Mouse (Mus musculus) liver, embryonic 12.5 days (tissue): ENCODE results near the gene Ly86. TPM values are rescaled to one million over a fixed set of nuclear protein-coding genes. Genes with fewer than 3 reads are reported as not detected.

Source experiments
- ATAC-seq: fragments of 200-750 bp; cut with Nextera tagmentation; 2 replicates; pipeline ENCODE4 v1.8.0; 2017; ENCODE audit warnings: moderate number of reproducible peaks, mild to moderate bottlenecking, moderate library complexity
- H3K27ac ChIP-seq: fragments of 300-500 bp; sonication (generic); 2 replicates; pipeline ENCODE4 v1.5.1; 2016; ENCODE audit warnings: mild to moderate bottlenecking
- H3K27me3 ChIP-seq: fragments of 300-500 bp; sonication (generic); replicated peaks from 2 replicates; pipeline ENCODE4 v1.6.1; 2016; ENCODE audit warnings: mild to moderate bottlenecking, moderate library complexity
- H3K36me3 ChIP-seq: fragments of 300-500 bp; sonication (generic); 2 replicates; pipeline ENCODE4 v1.6.1; 2016; ENCODE audit warnings: mild to moderate bottlenecking, moderate library complexity
- H3K4me1 ChIP-seq: fragments of 300-500 bp; sonication (generic); 2 replicates; pipeline ENCODE4 v1.6.1; 2016
- H3K4me2 ChIP-seq: fragments of 300-500 bp; sonication (generic); 2 replicates; pipeline ENCODE4 v1.6.1; 2016; ENCODE audit warnings: mild to moderate bottlenecking, moderate library complexity
- H3K4me3 ChIP-seq: fragments of 300-500 bp; sonication (generic); 2 replicates; pipeline ENCODE4 v1.5.1; 2016; ENCODE audit warnings: mild to moderate bottlenecking, moderate library complexity
- H3K9ac ChIP-seq: fragments of 300-500 bp; sonication (generic); 2 replicates; pipeline ENCODE4 v1.6.1; 2016; ENCODE audit warnings: mild to moderate bottlenecking, moderate library complexity
- H3K9me3 ChIP-seq: fragments of 300-500 bp; sonication (generic); replicated peaks from 2 replicates; pipeline ENCODE4 v1.6.1; 2016; ENCODE audit warnings: mild to moderate bottlenecking, moderate library complexity
- WGBS: fragments of 180-500 bp; shearing (Covaris S2); methylation state at CpG from one replicate; pipeline ENCODE4 v1.1.7; 2016; ENCODE audit not compliant: insufficient replicate concordance; 5-methylcytosine and 5-hydroxymethylcytosine counted together
- polyA plus RNA-seq: library from polyadenylated mRNA; unstranded; fragments of >200 nt; fragmentation: Nextera tagmentation; extraction: Ambion mirVana; gene quantifications from 2 replicates; pipeline ENCODE4 v1.2.1, GENCODE M21; 2016

Ly86 gene
- polyA plus RNA-seq, 1 experiment from 2014 or later: 6.3 TPM

DNA sequence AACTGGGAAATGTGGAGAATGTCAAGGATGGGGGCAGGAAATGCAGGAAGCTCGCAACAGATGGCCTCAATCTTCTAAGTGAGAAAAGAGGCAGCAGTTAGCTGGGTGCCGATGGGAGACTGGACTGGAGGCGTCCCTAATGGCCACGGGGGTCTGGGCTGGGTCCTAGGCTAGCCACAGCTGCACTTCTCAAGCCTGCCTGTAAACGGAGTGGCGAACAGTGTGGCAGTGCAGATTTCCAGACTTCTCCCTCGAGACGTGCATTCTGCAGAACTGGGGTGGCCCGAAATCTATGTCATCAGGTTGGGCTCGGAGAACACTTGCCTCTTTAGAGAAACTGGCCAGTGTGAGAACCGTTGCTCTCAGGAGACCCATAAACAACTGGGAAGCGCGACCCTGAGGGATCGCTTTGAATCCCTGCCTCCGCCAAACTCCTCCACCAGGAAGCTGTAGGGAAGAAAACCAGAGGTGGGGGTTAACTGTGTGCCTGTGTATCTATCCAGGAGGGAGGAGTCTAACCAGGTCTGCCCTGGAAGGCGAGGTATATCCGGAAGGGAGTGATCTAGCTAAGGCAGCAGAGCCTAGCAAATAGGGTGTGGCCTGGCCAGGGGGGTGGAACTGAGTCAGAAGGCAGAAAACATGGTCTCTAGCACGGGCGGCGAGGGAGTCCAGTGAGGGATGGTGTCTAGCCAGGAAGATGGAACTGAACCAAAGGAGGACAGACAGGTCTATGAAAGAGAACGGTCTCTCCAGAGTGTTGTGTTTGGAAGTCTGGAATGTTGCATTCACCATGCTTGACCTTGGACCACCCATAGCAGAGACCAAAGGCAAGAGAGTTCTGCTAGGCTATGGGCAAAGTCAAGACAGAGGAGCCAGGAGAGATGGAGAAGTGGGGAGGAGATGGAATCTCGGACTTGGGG, 107.3 kb downstream of the Ly86 start:
- peak overlapping the region; percentile 39; the same call in 1 of the 2 replicates for H3K9ac ChIP-seq
- 6% methylated on average over 22 of the region's 22 CpGs for WGBS
- H3K9me3 ChIP-seq: no peaks in the 10 kb centered on the region
- H3K36me3 ChIP-seq: no peaks in the 10 kb centered on the region
- peak overlapping the region; percentile 66 for H3K27ac ChIP-seq
- peaks cover 56% of the 10 kb centered on the region for H3K4me1 ChIP-seq
- peak overlapping the region; percentile 71 for H3K4me2 ChIP-seq
- peak overlapping the region; percentile 43 for H3K4me3 ChIP-seq
- no peaks in the 10 kb centered on the region for H3K27me3 ChIP-seq
- ATAC-seq: peak; percentile 77

DNA sequence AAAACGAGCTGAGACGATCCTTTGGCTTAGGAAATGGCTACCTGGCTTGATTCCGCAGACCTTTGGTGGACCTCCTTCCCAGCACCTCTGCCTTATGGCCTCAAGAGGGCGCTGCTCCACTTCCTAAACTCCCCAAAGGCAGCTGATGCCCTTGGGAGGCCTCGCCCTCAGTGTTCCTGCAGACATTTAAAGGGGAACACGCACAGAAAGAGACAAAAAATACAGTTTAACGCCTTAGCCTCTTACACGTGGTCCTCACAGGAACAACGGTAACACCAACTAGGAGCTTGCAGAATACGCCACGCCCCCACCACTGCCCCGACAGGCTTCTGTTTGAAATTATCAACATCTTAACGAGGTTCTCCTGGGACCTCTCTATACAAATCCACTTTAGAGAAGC, 108.2 kb downstream of the Ly86 start:
- ATAC-seq: peak; percentile 50; the same call in 1 of the 2 replicates
- peak overlapping the region; percentile 54; the same call in 1 of the 2 replicates for H3K27ac ChIP-seq
- H3K4me2 ChIP-seq: peak overlapping the region; percentile 71
- 3% methylated on average over 13 of the region's 13 CpGs for WGBS
- H3K9ac ChIP-seq: no peak overlapping the region
- peak overlapping the region; percentile 43 for H3K4me3 ChIP-seq
- no peaks in the 10 kb centered on the region for H3K27me3 ChIP-seq
- no peaks in the 10 kb centered on the region for H3K9me3 ChIP-seq
- no peaks in the 10 kb centered on the region for H3K36me3 ChIP-seq
- peaks cover 57% of the 10 kb centered on the region for H3K4me1 ChIP-seq

DNA sequence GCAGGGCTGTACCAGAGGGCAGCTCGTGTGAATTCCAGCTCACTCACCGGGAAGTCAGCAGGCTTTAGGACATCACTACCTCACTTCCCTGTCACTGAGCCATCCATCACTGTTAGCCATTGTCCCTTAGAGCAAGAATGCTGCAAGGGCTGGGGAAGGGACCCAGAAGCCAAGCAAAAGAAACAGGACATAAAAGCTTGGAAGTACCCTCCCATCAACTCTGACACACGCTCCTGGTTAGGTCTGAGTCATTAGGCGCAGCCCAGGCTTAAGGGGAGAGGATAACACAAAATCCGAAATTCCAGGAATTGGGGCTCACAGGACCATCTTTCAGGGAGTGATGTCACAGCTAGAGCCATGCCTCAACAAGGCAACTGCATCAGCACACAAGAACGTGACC, 109.3 kb downstream of the Ly86 start:
- no peak for ATAC-seq
- WGBS: 55% methylated on average over 6 of the region's 6 CpGs
- no peaks in the 10 kb centered on the region for H3K27me3 ChIP-seq
- no peak overlapping the region for H3K4me3 ChIP-seq
- H3K4me1 ChIP-seq: peaks cover 57% of the 10 kb centered on the region
- H3K9ac ChIP-seq: no peak overlapping the region
- H3K4me2 ChIP-seq: no peak overlapping the region
- H3K36me3 ChIP-seq: no peaks in the 10 kb centered on the region
- H3K27ac ChIP-seq: no peak overlapping the region
- H3K9me3 ChIP-seq: no peaks in the 10 kb centered on the region

DNA sequence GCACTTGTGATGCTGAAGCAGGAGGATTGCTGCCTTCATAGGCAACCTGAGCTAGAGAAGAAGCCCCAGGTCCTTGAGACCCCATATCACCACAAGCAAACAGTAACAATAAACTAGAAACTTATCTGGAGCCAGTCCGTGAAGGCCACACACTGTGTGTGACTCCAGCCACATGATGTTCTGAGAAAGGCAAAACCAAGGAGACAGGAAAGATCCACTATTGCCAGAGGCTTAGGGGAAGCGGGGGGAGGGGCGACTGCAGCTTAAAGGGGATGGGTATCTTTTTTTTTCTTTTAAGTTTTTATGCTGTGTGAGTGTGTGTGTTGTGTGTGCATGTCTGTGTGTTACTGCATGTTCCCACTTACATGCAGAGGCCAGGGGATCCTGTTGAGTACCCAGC, 110.6 kb downstream of the Ly86 start:
- peaks cover 62% of the 10 kb centered on the region for H3K4me1 ChIP-seq
- H3K4me3 ChIP-seq: no peak overlapping the region
- H3K9ac ChIP-seq: no peak overlapping the region
- no peak overlapping the region for H3K27ac ChIP-seq
- WGBS: 34% methylated on average over 3 of the region's 3 CpGs
- H3K36me3 ChIP-seq: no peaks in the 10 kb centered on the region
- no peaks in the 10 kb centered on the region for H3K27me3 ChIP-seq
- ATAC-seq: no peak
- no peaks in the 10 kb centered on the region for H3K9me3 ChIP-seq
- H3K4me2 ChIP-seq: no peak overlapping the region

DNA sequence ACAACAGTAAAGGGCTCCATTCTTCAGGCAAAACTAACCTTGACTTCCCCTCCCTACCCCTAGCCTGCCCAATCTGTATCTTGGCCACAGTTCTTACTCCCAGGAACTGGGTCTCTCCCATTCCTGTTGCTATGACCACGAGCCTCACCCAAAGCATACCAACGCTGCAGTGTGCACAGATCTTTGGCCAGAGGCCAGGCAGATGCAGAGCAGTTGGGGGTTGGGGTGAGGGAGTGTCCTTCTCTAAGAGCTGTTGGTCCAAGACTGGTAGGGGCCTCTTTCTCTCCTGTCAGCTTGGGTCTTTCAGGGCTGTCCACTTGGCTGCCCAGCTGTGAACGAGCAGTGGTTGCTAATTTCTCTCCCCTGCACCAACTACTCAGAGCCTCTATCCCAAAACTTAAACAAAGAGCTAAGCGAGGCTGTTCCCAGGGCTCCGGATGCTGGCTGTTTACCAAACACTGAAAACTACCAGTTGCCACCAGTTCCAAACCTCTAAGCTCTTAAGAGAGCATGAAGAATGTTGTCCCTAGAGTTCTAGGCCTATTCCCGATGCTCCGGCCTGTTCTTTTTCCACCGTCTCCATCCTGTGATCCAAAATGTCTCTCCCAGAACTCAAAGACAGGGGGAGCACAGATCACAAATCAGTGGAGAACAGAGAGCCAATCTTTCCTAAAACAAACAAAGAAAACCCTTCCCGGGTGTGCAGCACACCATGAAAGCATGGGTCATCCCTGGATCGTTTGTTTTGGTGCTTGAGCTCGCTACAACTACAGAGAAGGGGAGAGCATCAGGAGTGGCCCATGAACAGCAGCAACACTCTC, 112.2 kb downstream of the Ly86 start:
- 59% methylated on average over 11 of the region's 11 CpGs for WGBS
- H3K36me3 ChIP-seq: no peaks in the 10 kb centered on the region
- no peak for ATAC-seq
- H3K9ac ChIP-seq: no peak overlapping the region
- H3K27ac ChIP-seq: no peak overlapping the region
- H3K4me2 ChIP-seq: no peak overlapping the region
- H3K4me1 ChIP-seq: peaks cover 68% of the 10 kb centered on the region
- no peak overlapping the region for H3K4me3 ChIP-seq
- no peaks in the 10 kb centered on the region for H3K27me3 ChIP-seq
- no peaks in the 10 kb centered on the region for H3K9me3 ChIP-seq

DNA sequence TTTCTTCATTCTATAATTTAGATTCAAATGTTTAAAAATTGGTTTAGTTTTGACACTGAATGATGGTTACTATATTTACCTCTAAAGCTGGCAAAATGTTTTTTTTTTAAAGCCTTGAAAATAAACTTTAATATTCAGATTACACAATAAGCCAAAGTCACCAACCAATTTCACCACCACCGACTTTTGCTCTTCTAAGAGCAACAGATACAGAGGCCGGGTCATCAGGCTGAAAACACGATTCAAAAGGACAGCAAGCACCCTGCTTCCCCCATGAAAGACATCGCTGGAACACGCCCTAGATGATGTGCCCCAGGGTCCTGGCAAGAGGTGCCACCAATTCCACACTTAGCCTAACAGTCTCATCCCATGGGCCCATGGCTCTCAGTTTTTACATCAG, 113.5 kb downstream of the Ly86 start:
- WGBS: 67% methylated on average over 5 of the region's 5 CpGs
- Histone ChIP-seq H3K27ac (no peak overlapping the region), H3K27me3 (no peaks in the 10 kb centered on the region), H3K9ac (no peak overlapping the region), H3K36me3 (no peaks in the 10 kb centered on the region), H3K9me3 (no peaks in the 10 kb centered on the region), H3K4me1 (peaks cover 58% of the 10 kb centered on the region), H3K4me3 (no peak overlapping the region), H3K4me2 (no peak overlapping the region)
- no peak for ATAC-seq

DNA sequence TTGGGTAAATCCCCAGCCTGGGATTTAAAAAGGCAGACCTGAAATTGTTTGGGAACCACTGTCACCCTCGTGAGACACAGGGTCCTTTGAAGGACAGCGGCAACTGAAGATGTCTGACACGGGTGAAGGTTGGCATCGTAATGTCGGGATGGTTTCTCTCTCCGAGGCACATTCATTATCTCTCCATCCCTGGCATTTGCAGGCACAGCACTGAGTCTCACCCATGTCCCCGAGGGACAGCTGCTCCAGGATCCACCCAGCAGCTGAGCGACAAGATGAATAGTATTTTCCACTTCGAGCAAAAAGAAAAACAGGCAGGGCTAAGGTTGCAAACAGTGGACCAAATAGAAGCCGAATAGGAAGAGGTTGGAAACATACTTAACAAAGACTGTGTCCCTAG, 114.0 kb downstream of the Ly86 start:
- H3K27ac ChIP-seq: no peak overlapping the region
- H3K4me1 ChIP-seq: peaks cover 53% of the 10 kb centered on the region
- H3K27me3 ChIP-seq: no peaks in the 10 kb centered on the region
- H3K9ac ChIP-seq: no peak overlapping the region
- 64% methylated on average over 10 of the region's 10 CpGs for WGBS
- ATAC-seq: no peak
- no peaks in the 10 kb centered on the region for H3K36me3 ChIP-seq
- H3K4me3 ChIP-seq: no peak overlapping the region
- H3K9me3 ChIP-seq: no peaks in the 10 kb centered on the region
- H3K4me2 ChIP-seq: no peak overlapping the region

DNA sequence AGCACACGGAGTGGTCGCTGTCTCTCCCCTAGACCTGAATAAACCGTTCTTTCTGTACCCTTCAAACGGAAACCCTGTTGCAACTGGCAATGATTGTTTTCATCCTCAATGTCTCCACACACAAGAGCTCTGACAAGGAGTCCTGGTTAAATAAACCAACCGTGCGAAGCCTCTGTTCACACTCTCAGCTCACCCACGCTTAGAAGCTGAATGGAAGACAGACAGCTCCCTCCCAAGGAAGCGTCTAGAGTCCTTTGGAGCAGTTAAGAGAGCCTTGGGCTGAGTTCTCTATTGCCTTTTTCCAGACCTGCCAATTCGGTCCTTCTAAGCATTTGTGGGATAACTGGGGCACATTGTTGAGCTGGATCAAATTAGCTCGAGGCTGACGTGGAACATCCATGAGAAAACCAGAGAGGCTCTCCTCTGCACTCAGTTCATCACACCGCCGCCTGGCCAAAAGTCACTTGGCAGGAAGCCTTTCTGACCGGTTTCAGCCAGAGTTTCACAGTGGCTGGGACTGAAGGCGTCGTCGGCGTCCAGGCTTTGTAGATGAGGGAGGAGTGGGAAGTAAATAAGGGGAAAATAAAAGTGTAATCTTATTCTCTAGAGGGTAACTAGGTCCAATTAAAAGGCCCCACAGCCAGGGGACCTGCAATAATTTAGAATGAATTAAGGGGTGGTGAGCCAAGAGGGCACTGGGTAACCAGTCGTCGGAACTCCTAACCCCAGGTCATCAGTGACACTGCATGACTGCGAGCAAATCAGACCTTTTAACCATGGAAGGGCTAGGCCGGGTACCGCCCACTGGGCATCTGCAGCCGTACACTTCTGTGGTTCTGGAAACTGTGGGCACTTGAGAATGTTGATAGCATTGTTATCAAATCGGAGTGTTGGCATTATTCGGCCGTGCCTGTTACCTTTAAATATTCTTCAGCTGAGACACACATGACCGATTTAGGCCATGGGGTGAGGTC, 115.2 kb downstream of the Ly86 start:
- 75% methylated on average over 28 of the region's 28 CpGs for WGBS
- Histone ChIP-seq H3K9ac (no peak overlapping the region), H3K4me3 (no peak overlapping the region), H3K9me3 (no peaks in the 10 kb centered on the region), H3K27ac (no peak overlapping the region), H3K27me3 (no peaks in the 10 kb centered on the region), H3K36me3 (no peaks in the 10 kb centered on the region), H3K4me2 (no peak overlapping the region), H3K4me1 (peaks cover 43% of the 10 kb centered on the region)
- ATAC-seq: no peak

DNA sequence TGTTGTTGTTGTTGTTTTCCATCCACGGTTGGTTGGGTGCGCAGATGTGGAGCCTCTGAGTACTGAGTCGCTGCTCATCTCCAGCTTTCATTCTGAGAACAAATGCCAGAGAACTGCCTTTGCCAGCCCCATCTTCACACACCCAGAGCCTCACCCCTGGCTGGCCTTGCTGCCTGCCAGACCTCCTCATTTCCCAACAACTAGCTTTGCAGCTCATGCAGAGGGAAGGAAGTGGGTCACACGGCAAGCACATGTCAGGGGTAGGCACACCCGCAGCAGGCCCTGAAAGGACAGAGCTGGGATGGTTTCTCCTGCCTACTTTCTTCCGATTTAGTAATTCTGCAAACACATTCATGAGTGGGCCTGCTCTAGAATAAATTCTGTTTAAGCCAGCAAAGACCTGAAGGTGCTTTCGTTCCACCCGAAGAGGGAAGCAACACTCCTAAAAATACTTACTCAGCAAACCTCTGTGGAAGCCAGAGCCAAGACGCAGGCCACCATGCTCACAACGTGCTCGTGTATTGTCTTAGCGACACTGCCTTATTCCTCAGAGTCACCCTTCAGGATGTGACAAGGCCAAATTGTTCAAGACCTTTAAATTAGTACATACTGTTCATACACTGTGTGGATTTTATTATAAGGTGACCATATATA, 117.2 kb downstream of the Ly86 start:
- 0 out of 2 replicates have a peak overlapping the region, but pooled peaks have one; percentile 14 for H3K27ac ChIP-seq
- no peaks in the 10 kb centered on the region for H3K9me3 ChIP-seq
- peaks cover 26% of the 10 kb centered on the region for H3K4me1 ChIP-seq
- H3K27me3 ChIP-seq: no peaks in the 10 kb centered on the region
- WGBS: 69% methylated on average over 12 of the region's 12 CpGs
- no peak overlapping the region for H3K4me3 ChIP-seq
- no peak for ATAC-seq
- H3K36me3 ChIP-seq: no peaks in the 10 kb centered on the region
- H3K9ac ChIP-seq: no peak overlapping the region
- H3K4me2 ChIP-seq: no peak overlapping the region

DNA sequence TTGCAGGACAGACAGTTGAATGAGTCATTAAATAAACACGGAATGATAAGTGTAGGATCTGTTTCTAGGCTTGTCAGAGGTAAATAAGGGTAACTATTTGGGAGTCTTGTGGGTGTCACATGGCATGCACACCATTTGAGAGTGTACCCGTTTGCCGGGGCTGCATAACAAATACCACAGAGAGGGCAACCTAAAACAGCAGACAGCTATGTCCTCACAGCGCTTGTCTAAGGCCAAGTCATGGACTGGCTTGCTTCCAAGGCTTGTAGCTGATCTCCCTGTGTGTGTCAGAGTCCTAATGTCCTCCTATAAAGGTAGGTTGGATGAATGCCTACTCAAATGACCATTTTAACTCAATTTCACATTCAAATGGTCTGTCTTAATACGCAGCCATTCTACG, 120.7 kb downstream of the Ly86 start:
- Histone ChIP-seq H3K9me3 (no peaks in the 10 kb centered on the region), H3K4me3 (no peak overlapping the region), H3K36me3 (no peaks in the 10 kb centered on the region), H3K27me3 (peaks cover 27% of the 10 kb centered on the region), H3K4me2 (no peak overlapping the region), H3K27ac (no peak overlapping the region), H3K9ac (no peak overlapping the region), H3K4me1 (peaks cover 30% of the 10 kb centered on the region)
- ATAC-seq: no peak
- 72% methylated on average over 6 of the region's 6 CpGs for WGBS

DNA sequence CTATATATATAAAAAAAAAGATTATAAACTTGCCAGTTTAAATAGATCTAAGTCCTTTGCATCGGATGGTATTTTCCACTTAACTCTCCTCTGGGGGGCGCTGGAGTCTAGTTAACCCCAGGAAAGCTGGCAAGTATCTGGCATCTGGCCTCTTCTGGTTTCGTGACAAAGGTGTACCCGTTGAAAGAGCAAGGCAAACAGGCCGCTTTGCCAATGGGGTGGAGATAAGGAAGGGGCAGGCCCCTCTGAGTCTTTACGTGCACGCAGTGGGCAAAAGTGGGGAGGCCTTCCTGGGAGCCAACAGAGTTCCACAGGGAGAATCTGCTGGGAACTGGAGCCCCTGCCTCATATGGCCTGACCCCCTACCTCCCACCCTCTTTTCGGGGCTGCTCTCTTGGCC, 122.8 kb downstream of the Ly86 start:
- peaks cover 14% of the 10 kb centered on the region for H3K4me1 ChIP-seq
- no peak overlapping the region for H3K4me3 ChIP-seq
- WGBS: 11% methylated on average over 8 of the region's 8 CpGs
- no peak for ATAC-seq
- no peak overlapping the region for H3K4me2 ChIP-seq
- no peak overlapping the region for H3K27ac ChIP-seq
- peaks cover 41% of the 10 kb centered on the region for H3K27me3 ChIP-seq
- H3K36me3 ChIP-seq: no peaks in the 10 kb centered on the region
- no peaks in the 10 kb centered on the region for H3K9me3 ChIP-seq
- no peak overlapping the region for H3K9ac ChIP-seq
